ENCODE assay signal across 20 mouse cellular contexts in the genomic region with DNA sequence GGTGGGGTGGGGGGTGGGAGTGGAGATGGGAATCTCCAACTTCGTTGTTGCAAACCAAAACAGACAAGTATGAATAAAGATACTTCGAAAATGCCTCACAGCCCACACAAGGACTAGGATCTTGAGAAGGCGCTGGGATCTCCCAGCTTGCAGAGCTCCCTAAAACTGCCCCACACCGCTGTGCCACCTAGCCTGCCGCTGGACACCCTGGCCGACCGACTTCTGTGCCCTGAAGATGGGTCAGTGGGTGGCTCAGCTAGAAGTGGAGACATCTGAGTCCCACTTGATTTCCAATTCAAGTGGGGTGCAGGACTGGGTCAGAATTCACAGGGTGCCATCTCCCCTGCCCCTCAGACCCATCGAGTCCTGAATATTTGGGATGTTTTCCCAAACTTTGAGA. TPM values are rescaled to one million over a fixed set of nuclear protein-coding genes. Genes with fewer than 3 reads are reported as not detected.
DNase-seq lines count a peak whose midpoint lies in the region; ATAC-seq and TF ChIP-seq lines count a peak whose summit lies in the region.
"Had no signal": no experiment of that assay in that cellular context is flagged by ENCODE, and none has a peak within 500 bp of the region (broad histone marks: within the 10 kb centered on the region; RNA-seq: fewer than 3 reads in every experiment).

No protein-coding gene starts in this region.

- peaks cover 6 to 20% of the 10 kb centered on the region in 2 experiments; a peak in 3 of 4 replicates for H3K4me1 ChIP-seq in heart, embryonic 14.5 days (ENCODE audit: control insufficient read depth in 2 of 2, insufficient read depth in 2 of 2, low read length in 2 of 2)
- peaks cover 20% of the 10 kb centered on the region for H3K4me1 ChIP-seq in kidney, postnatal 0 days (replicated peaks; ENCODE audit: insufficient read depth, low read length)

- H3K9ac ChIP-seq in heart, embryonic 14.5 days (ENCODE audit: low read length) = peak overlapping the region; percentile 2; the same call in 1 of the 2 replicates
- peak overlapping the region; percentile 42; the same call in 1 of the 2 replicates for H3K9ac ChIP-seq in kidney, postnatal 0 days (ENCODE audit: low read depth, low read length)
- H3K9ac ChIP-seq: liver, embryonic 13.5 days; lung, embryonic 15.5 days; midbrain, embryonic 12.5 days; stomach, embryonic 15.5 days had no signal

- no peak for ATAC-seq in heart, embryonic 14.5 days (ENCODE audit: insufficient number of reproducible peaks, insufficient read depth, low FRiP score, low read depth)
- no peak for ATAC-seq in kidney, postnatal 0 days (replicated peaks; ENCODE audit: low FRiP score, low read depth)
- ATAC-seq: intestine, postnatal 0 days had no signal

- peaks cover 87% of the 10 kb centered on the region for H3K27me3 ChIP-seq in heart, embryonic 14.5 days (ENCODE audit: control insufficient read depth, insufficient read depth, low read length)
- peaks cover 8% of the 10 kb centered on the region for H3K27me3 ChIP-seq in kidney, postnatal 0 days (ENCODE audit: insufficient read depth, low read length)
- no peaks in the 10 kb centered on the region for H3K27me3 ChIP-seq in myocyte (ENCODE audit: control insufficient read depth, insufficient read depth, insufficient read length)

- TF ChIP-seq POLR2A in myocyte (IDR thresholded peaks at IDR 0.05; ENCODE audit: insufficient read length, low read depth) = no peak

- peaks cover 39% of the 10 kb centered on the region for H3K79me2 ChIP-seq in myocyte (ENCODE audit: control insufficient read depth, insufficient read depth)

- H3K27ac ChIP-seq in heart, embryonic 14.5 days (replicated peaks in 1 of 2; ENCODE audit: control insufficient read depth in 1 of 2, insufficient read depth in 1 of 2, low read depth in 2 of 2, low read length in 2 of 2) = no peak overlapping the region
- H3K27ac ChIP-seq in kidney, postnatal 0 days = 0 out of 2 replicates have a peak overlapping the region, but pooled peaks have one; percentile 63
- H3K27ac ChIP-seq: embryonic facial prominence, embryonic 13.5 days; liver, embryonic 13.5 days; lung, embryonic 15.5 days; macrophage; midbrain, embryonic 12.5 days; stomach, embryonic 15.5 days had no signal

- DNase-seq in embryo, embryonic 9.5 days (ENCODE audit: extremely low spot score) = peak; percentile 25
- DNase-seq in embryo, embryonic 10 days (ENCODE audit: low spot score) = no peak
- no peak for DNase-seq in heart, postnatal 10 days
- no peak for DNase-seq in kidney, postnatal 0 days (ENCODE audit: low spot score)
- no peak for DNase-seq in kidney, postnatal 36 days
- no peak for DNase-seq in spleen, postnatal 10 days (ENCODE audit: low spot score in 2 of 2)
- DNase-seq: cerebellum, postnatal 10 days; heart, postnatal 36 days; layer of hippocampus, postnatal 36 days; liver, embryonic 13.5 days; spleen, adult 18-20 months; thymus, adult 2 months had no signal

- H3K9me3 ChIP-seq in heart, embryonic 14.5 days (ENCODE audit: control insufficient read depth, low read length) = 0 out of 2 replicates have a peak, but pooled peaks cover 4% of the 10 kb centered on the region
- H3K9me3 ChIP-seq in kidney, postnatal 0 days (replicated peaks; ENCODE audit: low read length) = no peaks in the 10 kb centered on the region
- H3K9me3 ChIP-seq: liver, embryonic 13.5 days; lung, embryonic 15.5 days; midbrain, embryonic 12.5 days; stomach, embryonic 15.5 days had no signal

- H3K4me2 ChIP-seq in heart, embryonic 14.5 days (ENCODE audit: low read length) = peak overlapping the region; percentile 78
- H3K4me2 ChIP-seq in kidney, postnatal 0 days (ENCODE audit: low read length) = peak overlapping the region; percentile 71
- peak overlapping the region; percentile 98 for H3K4me2 ChIP-seq in myocyte (ENCODE audit: low read depth)
- H3K4me2 ChIP-seq: liver, embryonic 13.5 days; midbrain, embryonic 12.5 days; stomach, embryonic 15.5 days had no signal

- TF ChIP-seq CTCF in kidney, postnatal 0 days (IDR thresholded peaks at IDR 0.05; ENCODE audit: low read depth) = no peak

- H3ac ChIP-seq in myocyte (ENCODE audit: control insufficient read depth, insufficient read length) = no peak overlapping the region

- 40% methylated on average over 8 of the region's 8 CpGs for WGBS in heart, embryonic 14.5 days
- 37% methylated on average over 8 of the region's 8 CpGs for WGBS in kidney, postnatal 0 days

- intact Hi-C loops in heart, postnatal 10 days (cut with DNase I) = no loop called here

- peaks cover 5% of the 10 kb centered on the region for H3K36me3 ChIP-seq in heart, embryonic 14.5 days (ENCODE audit: control insufficient read depth, insufficient read depth, low read length)
- H3K36me3 ChIP-seq in kidney, postnatal 0 days (ENCODE audit: insufficient read depth, low read length) = peaks cover 17% of the 10 kb centered on the region
- no peaks in the 10 kb centered on the region for H3K36me3 ChIP-seq in myocyte (ENCODE audit: control insufficient read depth, insufficient read depth)
- H3K36me3 ChIP-seq: embryonic facial prominence, embryonic 13.5 days; liver, embryonic 13.5 days; lung, embryonic 15.5 days; midbrain, embryonic 12.5 days; stomach, embryonic 15.5 days had no signal

- H3K4me3 ChIP-seq in heart, embryonic 14.5 days (ENCODE audit: control insufficient read depth in 1 of 2, insufficient read depth in 1 of 2, low read depth in 1 of 2, low read length in 2 of 2) = 0 out of 4 replicates have a peak overlapping the region, but pooled peaks of 1 of the 2 experiments have one; percentile 50
- H3K4me3 ChIP-seq in kidney, postnatal 0 days (replicated peaks; ENCODE audit: low read depth, low read length) = peak overlapping the region; percentile 86
- peak overlapping the region; percentile 82 for H3K4me3 ChIP-seq in myocyte
- H3K4me3 ChIP-seq: liver, embryonic 13.5 days; lung, embryonic 15.5 days; midbrain, embryonic 12.5 days; stomach, embryonic 15.5 days had no signal

TF ChIP-seq in myocyte, 11 proteins besides CTCF, POLR2A, EP300 and RAD21:
- TF ChIP-seq POLR2AphosphoS2 (IDR thresholded peaks at IDR 0.05; ENCODE audit: insufficient read length, low read depth) (no peak), SRF (IDR thresholded peaks at IDR 0.05; ENCODE audit: control insufficient read depth, insufficient read length, low read depth) (no peak), MYOG (IDR thresholded peaks at IDR 0.05; ENCODE audit: control insufficient read depth in 1 of 3, insufficient read depth in 1 of 3, insufficient read length in 2 of 3, low read depth in 2 of 3) (no peak), USF1 (IDR thresholded peaks at IDR 0.05; ENCODE audit: low read depth) (no peak), REST (IDR thresholded peaks at IDR 0.05; ENCODE audit: insufficient read depth, insufficient read length) (no peak), MAX (IDR thresholded peaks at IDR 0.05; ENCODE audit: low read depth) (no peak), E2F4 (IDR thresholded peaks at IDR 0.05; ENCODE audit: insufficient read depth) (no peak), TCF3 (IDR thresholded peaks at IDR 0.05; ENCODE audit: insufficient read length, low read depth) (no peak), TCF12 (IDR thresholded peaks at IDR 0.05; ENCODE audit: insufficient read depth, poor library complexity, severe bottlenecking) (no peak), CEBPB (IDR thresholded peaks at IDR 0.05; ENCODE audit: insufficient read depth, poor library complexity, severe bottlenecking) (no peak), MYOD1 (IDR thresholded peaks at IDR 0.05; ENCODE audit: control insufficient read depth in 1 of 3, insufficient read length in 2 of 3, low read depth in 2 of 3) (no peak)

RNA-seq across cellular contexts. Expression of a gene that starts 5.7 kb away (rescaled TPM):
- 5.9 and 6.4 TPM in 2 replicates for polyA plus RNA-seq in heart, embryonic 14.5 days (2014; fragmentation: Nextera tagmentation; extraction: Ambion mirVana)
- total RNA-seq in heart, postnatal 10 days (2021) = 1 to 10 TPM; 4.0 TPM
- 33.0 and 42.5 TPM in 2 replicates for polyA plus RNA-seq in kidney, postnatal 0 days (2015; fragmentation: Nextera tagmentation; extraction: Ambion mirVana)
- 7.3 TPM for polyA plus RNA-seq in myocyte (2012; fragmentation: generic; extraction: Trizol)
- polyA plus RNA-seq: macrophage had no signal

RNA-seq across cellular contexts. Expression of a gene that starts 6.0 kb away (rescaled TPM):
- polyA plus RNA-seq in heart, embryonic 14.5 days (2014; fragmentation: Nextera tagmentation; extraction: Ambion mirVana) = 0.16 and 0.32 TPM in 2 replicates
- total RNA-seq in heart, postnatal 10 days (2021) = under 1 TPM; 0.27 to 0.43 TPM
- polyA plus RNA-seq in kidney, postnatal 0 days (2015; fragmentation: Nextera tagmentation; extraction: Ambion mirVana) = 6.4 and 8.3 TPM in 2 replicates
- polyA plus RNA-seq in myocyte (2012; fragmentation: generic; extraction: Trizol) = 2.6 TPM
- total RNA-seq: layer of hippocampus, postnatal 36 days had no signal
- polyA plus RNA-seq: macrophage had no signal

RNA-seq across cellular contexts. Expression of a gene that starts 13.5 kb away (rescaled TPM):
- 37.4 and 41.1 TPM in 2 replicates for polyA plus RNA-seq in heart, embryonic 14.5 days (2014; fragmentation: Nextera tagmentation; extraction: Ambion mirVana)
- total RNA-seq in heart, postnatal 10 days (2021) = 10 to 100 TPM; 13.2 to 15.5 TPM
- 56.0 and 60.3 TPM in 2 replicates for polyA plus RNA-seq in kidney, postnatal 0 days (2015; fragmentation: Nextera tagmentation; extraction: Ambion mirVana)
- polyA plus RNA-seq in myocyte (2012; fragmentation: generic; extraction: Trizol) = 22.3 TPM

RNA-seq across cellular contexts. Expression of a gene that starts 37.5 kb away (rescaled TPM):
- polyA plus RNA-seq in heart, embryonic 14.5 days (2014; fragmentation: Nextera tagmentation; extraction: Ambion mirVana) = 0.80 TPM in 1 of 2 replicates, not detected in the other
- under 1 TPM; 0.37 to 0.38 TPM for total RNA-seq in heart, postnatal 10 days (2021)
- polyA plus RNA-seq in kidney, postnatal 0 days (2015; fragmentation: Nextera tagmentation; extraction: Ambion mirVana) = 0.37 and 1.1 TPM in 2 replicates
- not detected for polyA plus RNA-seq in myocyte (2012; fragmentation: generic; extraction: Trizol)
